Mouse (Mus musculus) right cerebral cortex, postnatal 25 days (tissue): ENCODE data around the gene Fgf14.
"Not testable (repeated sequence)": the region's sequence is repeated elsewhere in the genome, so short reads cannot be mapped to it uniquely, and the experiment has no call there.

Experiments used
- DNase-seq: peaks from one replicate; pipeline ENCODE4 v3.0.0; 2022

The Fgf14 gene

GRCm38 (mm10) chr14:124676506-124677177, at the start of gene Fgf14:
Gene Fgf14 (minus strand): TSS chr14:124677127.
- DNase-seq = no peak

- DNase-seq = peak; percentile 80
Observed at GRCm38 (mm10) chr14:124677379-124677778, 452 bp upstream of the Fgf14 start.

- DNase-seq = peak; percentile 60
Observed at GRCm38 (mm10) chr14:124675654-124676505, 1.0 kb downstream of the Fgf14 start.

- no peak for DNase-seq
Observed at GRCm38 (mm10) chr14:124675142-124675653, 1.7 kb downstream of the Fgf14 start.

- DNase-seq = no peak
Observed at GRCm38 (mm10) chr14:124674536-124675141, 2.3 kb downstream of the Fgf14 start.

DNA sequence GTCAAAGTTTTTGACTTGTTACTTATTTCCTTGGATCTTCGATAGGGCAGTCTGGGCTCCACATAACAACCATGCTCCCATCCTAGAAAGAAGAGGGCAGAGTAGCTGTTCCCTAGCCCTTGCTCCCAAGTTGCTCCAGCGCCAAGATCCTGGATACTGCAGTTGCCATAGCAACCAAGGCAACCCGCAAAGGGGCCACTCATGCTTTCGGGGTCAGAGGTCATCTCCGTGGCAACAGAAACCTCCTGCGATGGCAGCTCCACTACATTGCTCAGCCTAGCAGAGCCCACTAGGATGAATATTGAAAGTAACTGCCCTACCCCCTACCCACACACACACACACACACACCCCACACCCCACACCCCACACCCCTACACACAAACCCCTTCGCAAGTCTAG, 7.2 kb downstream of the Fgf14 start:
- peak; percentile 15 for DNase-seq

GRCm38 (mm10) chr14:124642822-124643221, 34.1 kb downstream of the Fgf14 start:
- no peak for DNase-seq

GRCm38 (mm10) chr14:124634881-124635280, 42.0 kb downstream of the Fgf14 start:
- no peak for DNase-seq

DNA sequence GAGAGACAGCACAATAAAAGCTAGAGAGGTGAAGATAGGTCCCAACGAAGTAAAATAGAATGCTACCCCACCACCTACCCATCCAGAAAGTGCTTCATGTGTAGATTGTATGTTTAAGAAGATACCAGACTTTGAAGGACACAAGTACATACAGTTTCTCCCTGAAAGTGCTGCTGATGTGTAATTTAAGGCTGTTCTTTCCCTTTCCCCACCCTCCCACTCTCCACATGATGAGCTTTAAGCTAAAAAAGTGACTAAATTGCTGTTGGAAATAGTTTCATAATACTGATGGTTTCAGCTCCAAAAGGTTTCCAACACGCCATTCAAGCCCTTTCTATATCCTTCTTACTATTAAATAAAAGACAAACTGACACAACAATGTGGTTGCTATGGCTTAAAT, 63.5 kb downstream of the Fgf14 start:
- no peak for DNase-seq

GRCm38 (mm10) chr14:124606036-124606711, 70.8 kb downstream of the Fgf14 start:
- peak; percentile 17 for DNase-seq

GRCm38 (mm10) chr14:124605031-124605743, 71.7 kb downstream of the Fgf14 start:
- DNase-seq = no peak

GRCm38 (mm10) chr14:124576571-124576970, 100.4 kb downstream of the Fgf14 start:
- no peak for DNase-seq

- no peak for DNase-seq
Observed at GRCm38 (mm10) chr14:124575130-124575885, 101.6 kb downstream of the Fgf14 start.

DNA sequence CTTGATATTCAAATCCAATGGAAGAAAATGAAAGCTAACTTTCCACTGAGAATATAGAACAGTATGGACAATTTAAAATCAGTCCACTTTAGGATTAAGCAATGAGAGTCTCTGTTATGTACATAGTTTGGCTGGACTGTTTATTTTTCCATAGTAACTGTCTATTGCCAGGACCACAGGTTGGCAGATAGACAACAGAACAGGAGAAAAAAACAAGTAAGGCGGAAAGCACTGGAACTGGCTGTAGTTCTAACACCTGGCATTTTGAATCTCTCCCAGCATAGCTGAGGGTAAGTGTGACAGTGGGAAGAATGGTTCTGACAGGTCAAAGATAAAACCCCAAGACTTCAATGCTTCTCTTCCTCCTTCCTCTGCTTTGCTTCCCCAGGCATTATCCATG, 110.5 kb downstream of the Fgf14 start:
- no peak for DNase-seq

DNA sequence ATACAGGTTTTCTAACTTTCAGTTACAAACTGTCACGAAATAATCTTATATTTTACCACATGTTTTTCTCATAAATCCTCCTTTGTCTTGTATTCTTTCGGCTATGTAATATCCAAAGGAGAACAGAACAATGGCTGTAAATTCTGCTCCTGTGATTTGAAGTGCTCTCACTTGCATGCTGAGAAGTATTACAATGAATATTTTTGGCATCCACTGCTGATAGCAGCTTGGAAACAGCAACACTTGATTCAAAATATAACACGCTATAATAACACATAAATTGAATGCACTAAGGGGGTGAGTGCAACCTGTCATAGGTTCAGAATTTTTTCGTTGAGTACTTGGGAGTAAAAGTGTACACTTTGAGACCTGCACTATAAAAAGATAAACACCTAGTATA, 115.4 kb downstream of the Fgf14 start:
- no peak for DNase-seq

GRCm38 (mm10) chr14:124536106-124536505, 140.8 kb downstream of the Fgf14 start:
- no peak for DNase-seq

- not testable (repeated sequence) for DNase-seq
Observed at GRCm38 (mm10) chr14:124535376-124535775, 141.6 kb downstream of the Fgf14 start.

DNA sequence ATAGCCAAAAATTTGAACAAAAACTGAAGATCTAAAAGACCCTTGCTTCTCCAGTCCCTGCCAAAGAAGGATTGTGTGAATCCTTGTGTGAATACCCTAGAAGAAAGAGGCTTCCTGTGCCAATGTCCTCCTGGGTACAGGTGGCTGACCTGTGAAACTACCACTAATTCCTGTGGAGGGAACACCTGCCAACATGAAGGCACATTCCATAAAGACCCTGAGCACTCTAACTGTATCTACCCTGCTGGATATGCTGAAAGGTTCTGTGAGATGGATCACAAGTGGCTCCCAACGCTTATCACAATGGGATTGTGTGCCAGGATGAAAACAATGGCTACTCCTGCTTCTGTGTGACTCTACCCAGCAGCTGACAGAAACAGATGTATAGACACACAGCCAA, 144.9 kb downstream of the Fgf14 start:
- no peak for DNase-seq

DNA sequence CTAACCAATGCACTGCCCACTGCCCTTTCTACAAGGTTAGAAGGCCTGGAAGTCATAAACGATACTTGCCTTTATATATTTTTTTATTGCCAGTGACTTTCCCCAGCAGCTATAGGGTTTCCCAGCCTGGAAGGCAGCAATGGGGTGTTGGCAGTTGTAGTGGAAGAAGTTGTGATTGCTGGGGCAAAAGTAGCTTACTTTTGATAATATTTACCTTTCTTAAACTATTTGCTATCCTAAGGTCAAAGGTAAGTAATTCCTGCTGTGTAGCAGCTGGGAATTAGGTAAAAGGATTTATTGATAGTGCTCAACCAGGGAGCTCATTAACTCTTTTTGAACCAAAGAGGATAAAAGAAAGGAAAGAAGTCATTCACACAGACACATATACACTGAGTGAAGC, 164.9 kb downstream of the Fgf14 start:
- no peak for DNase-seq

DNA sequence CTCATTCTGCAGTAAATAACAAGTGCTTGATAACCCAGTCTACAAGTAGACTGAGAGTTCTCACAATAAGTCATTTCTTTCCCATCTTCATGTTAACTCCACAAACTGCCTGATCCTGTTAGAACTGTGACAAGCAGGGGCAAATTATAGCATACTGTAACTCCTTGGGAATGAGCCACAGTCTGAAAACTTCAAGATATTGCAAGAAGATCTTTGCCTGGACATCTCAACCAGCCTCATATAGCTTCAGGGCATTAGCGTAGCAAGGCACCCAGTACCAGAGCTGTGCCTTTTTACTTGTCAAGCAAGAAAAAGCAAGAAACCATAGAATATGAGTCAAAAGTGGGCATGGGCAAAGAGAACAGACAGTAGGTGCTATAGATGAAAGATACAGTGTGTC, 188.0 kb downstream of the Fgf14 start:
- DNase-seq = no peak

DNA sequence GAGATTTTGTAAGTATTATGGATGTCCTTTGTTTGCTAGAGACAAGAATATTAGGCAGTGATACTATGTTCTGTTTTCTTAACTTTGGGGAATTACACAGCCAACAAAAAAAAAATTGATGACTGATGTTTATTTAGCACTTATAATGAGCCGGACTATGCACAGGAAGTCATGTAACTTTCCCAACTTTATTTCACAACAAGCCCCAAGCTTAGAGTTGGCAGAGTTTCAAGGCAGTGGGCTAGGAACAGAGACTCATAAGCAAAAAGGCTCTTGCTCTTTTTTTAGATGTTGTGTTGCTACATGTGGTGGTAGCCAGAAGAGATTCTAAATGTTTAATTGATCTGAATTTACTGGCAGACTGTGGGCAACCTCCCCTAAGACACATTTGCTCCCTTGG, 191.7 kb downstream of the Fgf14 start:
- no peak for DNase-seq
